Mouse (Mus musculus) erythroblast, embryonic 14.5 days (primary cell): ENCODE measurements around the gene Ccdc71. TPM values are rescaled to one million over a fixed set of nuclear protein-coding genes. Genes with fewer than 3 reads are reported as not detected.

Experiments
- H3K27me3 ChIP-seq: 2 replicates; pipeline ENCODE4 v1.6.1; 2012; ENCODE audit warnings: inconsistent platforms; ENCODE audit not compliant: control insufficient read depth
- H3K36me3 ChIP-seq: 2 replicates; pipeline ENCODE4 v1.6.1; 2012; ENCODE audit warnings: mild to moderate bottlenecking, inconsistent platforms; ENCODE audit not compliant: control insufficient read depth
- H3K4me1 ChIP-seq: 2 replicates; pipeline ENCODE4 v1.6.1; 2012; ENCODE audit warnings: inconsistent platforms; ENCODE audit not compliant: control insufficient read depth
- H3K4me3 ChIP-seq: replicated peaks from 2 replicates; pipeline ENCODE3; 2012; ENCODE audit warnings: moderate library complexity, mild to moderate bottlenecking, inconsistent platforms
- H3K9me3 ChIP-seq: 2 replicates; pipeline ENCODE4 v1.6.1; 2012; ENCODE audit warnings: low read length, inconsistent platforms, mixed read lengths; ENCODE audit not compliant: control insufficient read depth
- GATA1 ChIP-seq: IDR thresholded peaks from 2 replicates; pipeline ENCODE4 v1.6.1; 2012; ENCODE audit warnings: low read length, inconsistent platforms, mixed read lengths
- TAL1 ChIP-seq: IDR thresholded peaks from 3 replicates; pipeline ENCODE4 v1.6.1; 2012; ENCODE audit warnings: low read length, inconsistent platforms, mixed read lengths
- polyA plus RNA-seq: library from polyadenylated mRNA; stranded (reverse); fragments of >175 nt; gene quantifications from 2 replicates; pipeline ENCODE4 v1.2.3, GENCODE M21; 2012

The Ccdc71 gene
- polyA plus RNA-seq, 1 experiment = 1.1 TPM

DNA sequence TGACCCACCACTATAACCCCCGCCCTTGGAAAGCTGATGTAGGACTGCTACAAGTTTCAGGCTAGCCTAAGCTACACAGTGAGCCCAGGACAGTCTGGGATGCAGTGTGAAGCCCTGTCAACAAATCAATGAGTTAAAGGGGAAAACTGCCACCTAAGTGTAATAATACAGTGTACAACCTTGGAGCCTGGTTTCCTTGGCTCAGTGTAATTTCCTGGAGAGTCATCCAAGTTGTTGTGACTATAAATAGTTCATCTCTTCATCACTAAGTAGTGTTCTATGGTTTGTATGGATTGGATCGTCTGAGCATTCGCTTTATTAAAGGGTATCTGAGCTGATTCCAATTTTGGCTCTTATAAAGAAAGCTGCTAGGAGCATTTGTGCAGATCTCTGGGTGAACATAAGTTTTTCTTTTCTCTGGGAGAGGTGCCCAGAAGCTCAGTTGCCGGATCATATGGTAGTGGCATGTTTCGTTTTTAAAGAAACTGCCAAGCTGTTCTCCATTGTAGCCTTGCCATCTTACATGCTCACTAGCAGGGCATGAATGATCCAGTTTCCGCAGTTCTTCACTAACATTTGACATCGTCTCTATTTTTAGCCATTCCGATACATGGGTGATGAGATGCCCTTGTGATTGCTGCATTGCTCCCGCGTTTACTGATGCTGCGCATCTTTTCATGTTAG lies 18.9 kb upstream of the Ccdc71 start:
- H3K4me1 ChIP-seq = no peaks in the 10 kb centered on the region
- no peak overlapping the region for H3K4me3 ChIP-seq
- H3K27me3 ChIP-seq = peaks cover 17% of the 10 kb centered on the region
- TF ChIP-seq TAL1 (no peak), GATA1 (no peak)
- no peaks in the 10 kb centered on the region for H3K36me3 ChIP-seq
- H3K9me3 ChIP-seq = no peaks in the 10 kb centered on the region

DNA sequence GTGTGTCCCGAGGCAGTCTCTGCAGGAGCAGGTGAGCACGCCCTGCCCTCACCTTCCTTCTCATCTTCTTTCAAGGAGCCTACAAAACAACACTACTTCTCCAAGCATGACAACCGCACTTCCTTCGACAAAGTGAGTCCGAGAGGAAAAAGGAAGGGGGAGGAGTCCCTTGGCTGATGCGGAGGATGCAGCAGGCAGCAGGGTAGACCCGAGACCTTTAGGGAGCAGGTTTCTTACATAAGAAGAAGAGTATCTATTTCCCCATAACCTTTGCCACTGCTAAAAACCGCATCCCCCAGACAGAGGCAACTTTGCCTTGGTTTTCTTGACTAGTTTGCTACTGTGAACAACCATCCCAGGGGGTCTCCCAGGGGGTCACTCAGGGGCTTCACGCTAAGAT lies 15.2 kb upstream of the Ccdc71 start:
- no peak overlapping the region for H3K4me3 ChIP-seq
- no peak for TF ChIP-seq TAL1
- TF ChIP-seq GATA1 = no peak
- peaks cover 27% of the 10 kb centered on the region for H3K36me3 ChIP-seq
- no peaks in the 10 kb centered on the region for H3K9me3 ChIP-seq
- H3K27me3 ChIP-seq = peaks cover 8% of the 10 kb centered on the region
- H3K4me1 ChIP-seq = peaks cover 21% of the 10 kb centered on the region

DNA sequence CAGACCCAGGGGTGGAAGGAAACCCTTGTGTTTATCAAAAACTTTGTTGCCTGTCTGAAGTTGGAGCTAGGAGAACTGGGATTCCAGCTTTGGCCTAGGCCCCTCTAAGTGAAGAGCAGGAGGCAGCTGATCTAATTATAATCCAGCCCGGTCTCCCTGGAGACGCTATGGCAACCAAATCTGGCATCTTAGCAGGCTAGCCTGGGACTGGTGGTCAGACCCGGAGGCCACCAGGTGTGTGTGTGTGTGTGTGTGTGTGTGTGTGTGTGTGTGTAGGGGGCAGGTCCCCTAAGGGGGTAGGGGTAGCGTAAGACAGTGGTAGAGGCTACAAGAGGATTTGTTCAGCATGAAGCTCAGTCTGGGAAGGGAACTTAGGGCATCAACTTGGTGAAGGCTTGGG lies 10.5 kb upstream of the Ccdc71 start:
- TF ChIP-seq GATA1 (no peak), TAL1 (no peak)
- peak overlapping the region; percentile 71 for H3K4me3 ChIP-seq
- H3K4me1 ChIP-seq = peaks cover 63% of the 10 kb centered on the region
- H3K36me3 ChIP-seq = peaks cover 30% of the 10 kb centered on the region
- H3K9me3 ChIP-seq = peaks cover 2% of the 10 kb centered on the region; the same call in 1 of the 2 replicates
- H3K27me3 ChIP-seq = peaks cover 3% of the 10 kb centered on the region

DNA sequence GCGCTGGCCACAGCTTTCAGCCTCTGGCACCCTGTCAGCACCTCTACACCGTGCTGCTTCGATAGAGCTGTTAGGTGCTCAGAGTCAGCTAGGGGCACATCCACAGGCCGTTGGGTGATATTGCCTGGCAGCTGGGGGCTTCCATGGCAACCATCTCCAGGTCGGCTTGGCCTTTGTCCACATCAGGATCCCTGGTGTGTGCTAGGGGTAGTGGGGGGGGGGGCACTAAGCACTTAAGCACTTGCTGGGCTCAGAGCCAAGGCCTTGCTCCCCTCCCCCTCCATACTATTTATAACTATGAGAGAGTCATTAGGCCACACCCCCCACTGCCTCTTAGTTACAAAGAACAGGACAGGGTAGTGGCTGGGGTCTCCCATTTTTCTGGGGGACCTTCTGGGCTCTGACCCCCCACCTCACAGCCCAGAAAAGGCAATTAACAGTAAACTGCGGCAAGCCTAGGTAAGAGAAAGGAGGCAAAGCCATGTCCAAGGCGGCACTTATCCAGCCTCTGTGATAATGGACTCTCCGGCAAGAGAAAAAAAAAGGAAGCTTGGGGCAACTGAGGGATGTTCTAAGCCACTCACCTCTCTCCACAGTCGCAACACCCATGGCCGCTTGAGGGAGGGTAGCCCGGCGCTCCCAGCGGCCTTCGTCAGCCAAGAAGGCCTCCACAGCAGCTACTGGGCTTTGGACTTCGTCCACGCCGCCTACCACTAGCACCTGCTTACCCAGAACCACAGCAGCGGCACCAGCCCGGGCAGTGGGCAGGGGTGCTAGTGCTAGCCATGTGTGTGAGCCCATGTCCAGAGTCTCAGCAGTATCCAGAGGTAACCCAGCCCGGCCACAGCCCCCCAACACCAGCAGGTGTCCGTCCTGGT lies 9.8 kb upstream of the Ccdc71 start:
- Histone ChIP-seq H3K4me1 (peaks cover 66% of the 10 kb centered on the region), H3K9me3 (peaks cover 2% of the 10 kb centered on the region; the same call in 1 of the 2 replicates), H3K4me3 (peak overlapping the region; percentile 71), H3K36me3 (peaks cover 30% of the 10 kb centered on the region), H3K27me3 (no peaks in the 10 kb centered on the region)
- TF ChIP-seq TAL1 (no peak), GATA1 (no peak)

DNA sequence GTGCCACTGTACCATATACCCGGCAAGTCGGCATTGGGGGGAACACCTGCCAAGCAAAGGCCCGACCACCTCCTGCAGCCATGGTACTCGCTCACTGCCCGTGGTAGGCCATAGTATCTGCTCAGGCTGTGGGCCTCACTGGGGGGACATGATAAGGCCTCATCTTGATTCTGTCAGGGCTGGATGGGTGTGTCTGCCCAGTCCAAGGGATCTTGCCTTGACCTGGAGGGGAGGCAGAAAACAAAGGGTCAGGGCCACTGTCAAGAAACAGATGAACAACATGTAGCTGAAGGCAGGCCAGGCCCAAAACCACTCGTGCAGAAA lies 9.2 kb upstream of the Ccdc71 start:
- Histone ChIP-seq H3K27me3 (no peaks in the 10 kb centered on the region), H3K4me1 (peaks cover 72% of the 10 kb centered on the region), H3K36me3 (peaks cover 30% of the 10 kb centered on the region), H3K9me3 (peaks cover 2% of the 10 kb centered on the region; the same call in 1 of the 2 replicates), H3K4me3 (peak overlapping the region; percentile 71)
- peak; percentile 36; the same call in 2 of the 3 replicates for TF ChIP-seq TAL1
- 0 out of 2 replicates have a peak, but pooled peaks have one; percentile 32 for TF ChIP-seq GATA1

DNA sequence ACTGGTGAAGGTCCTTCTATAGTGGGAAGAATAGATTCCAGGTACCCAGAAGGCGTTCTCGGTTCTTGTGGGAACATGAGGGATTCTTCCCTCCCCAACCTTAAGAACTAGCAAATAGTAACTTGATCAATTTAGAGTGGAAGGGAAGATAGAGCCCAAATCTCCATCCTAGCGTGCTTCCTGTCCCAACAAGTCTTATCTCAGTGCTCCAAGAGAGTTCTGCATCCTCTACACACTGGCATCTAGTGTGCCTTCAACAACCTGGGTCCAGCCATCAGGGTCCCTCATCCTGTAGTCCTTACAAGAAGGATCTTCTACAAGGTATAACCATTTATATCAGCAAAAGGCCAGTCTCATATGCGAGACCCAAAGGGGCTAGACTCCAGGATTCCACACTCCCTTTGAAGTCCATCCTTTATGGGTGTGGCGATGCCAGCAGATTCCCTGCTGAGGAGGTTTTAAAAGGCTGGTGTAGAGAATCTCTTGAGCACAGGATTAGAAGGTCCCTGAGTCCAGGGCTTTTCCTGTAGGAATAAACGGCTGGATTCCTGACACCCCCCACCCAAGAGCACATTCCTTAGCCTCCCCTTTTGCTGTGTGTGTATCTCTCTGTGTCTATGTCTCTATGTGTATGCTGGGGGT lies 8.7 kb upstream of the Ccdc71 start:
- TF ChIP-seq TAL1 = no peak
- no peak for TF ChIP-seq GATA1
- Histone ChIP-seq H3K27me3 (no peaks in the 10 kb centered on the region), H3K4me1 (peaks cover 76% of the 10 kb centered on the region), H3K4me3 (peak overlapping the region; percentile 71), H3K36me3 (peaks cover 30% of the 10 kb centered on the region), H3K9me3 (peaks cover 2% of the 10 kb centered on the region; the same call in 1 of the 2 replicates)

DNA sequence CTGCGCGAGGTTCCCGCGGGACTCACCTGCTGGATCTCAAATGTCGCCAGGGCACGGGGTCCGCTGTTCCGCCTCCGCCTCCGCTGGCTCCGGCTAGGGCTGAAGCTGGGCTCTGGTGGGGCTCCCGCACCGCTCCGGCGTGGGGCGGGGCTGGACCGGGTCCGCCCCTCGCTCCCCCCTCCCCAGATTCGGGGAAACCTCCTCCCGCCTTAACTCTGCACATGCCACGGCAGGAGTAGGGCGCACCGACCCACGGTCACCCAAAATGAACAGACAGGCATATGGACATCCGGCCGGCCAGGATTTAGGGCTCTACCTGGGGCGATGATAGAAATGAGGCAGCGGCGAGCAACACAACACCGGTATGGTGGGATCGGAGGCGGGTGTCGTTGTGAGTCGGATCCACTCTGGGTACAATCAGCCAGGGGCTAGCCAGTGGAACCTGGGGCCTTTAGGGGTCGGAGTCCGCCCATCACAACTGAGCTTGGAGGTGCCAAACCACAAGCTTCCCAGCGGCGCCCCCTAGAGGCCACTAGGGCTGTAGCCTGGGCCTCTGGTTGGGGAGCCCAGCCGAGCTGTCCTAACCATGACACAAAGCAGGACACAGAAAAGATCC lies 7.9 kb upstream of the Ccdc71 start:
- Histone ChIP-seq H3K36me3 (peaks cover 30% of the 10 kb centered on the region), H3K27me3 (no peaks in the 10 kb centered on the region), H3K9me3 (peaks cover 2% of the 10 kb centered on the region; the same call in 1 of the 2 replicates), H3K4me1 (peaks cover 76% of the 10 kb centered on the region), H3K4me3 (peak overlapping the region; percentile 71)
- TF ChIP-seq GATA1 = no peak
- TF ChIP-seq TAL1 = no peak

DNA sequence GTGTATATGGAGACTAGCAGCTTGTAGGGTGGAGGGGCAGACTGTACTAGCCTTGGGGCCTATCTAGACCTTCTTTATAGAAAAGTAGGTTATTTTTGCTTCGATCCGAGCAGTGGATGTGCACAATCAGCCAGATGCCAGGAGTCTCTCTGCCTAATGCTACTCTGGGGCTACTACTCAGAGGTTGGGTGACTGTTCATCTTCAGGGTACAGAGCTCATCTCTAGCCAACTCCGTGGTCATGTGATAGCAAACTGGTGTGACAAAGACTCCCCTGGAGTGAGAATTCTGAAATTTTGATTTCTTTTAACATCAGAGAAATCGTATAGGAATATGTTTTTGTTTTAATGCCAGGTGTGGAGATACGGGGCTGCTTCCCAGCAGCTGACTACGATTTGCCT lies 7.4 kb upstream of the Ccdc71 start:
- H3K4me1 ChIP-seq = peaks cover 77% of the 10 kb centered on the region
- no peaks in the 10 kb centered on the region for H3K27me3 ChIP-seq
- H3K9me3 ChIP-seq = peaks cover 2% of the 10 kb centered on the region; the same call in 1 of the 2 replicates
- H3K36me3 ChIP-seq = peaks cover 25% of the 10 kb centered on the region
- TF ChIP-seq TAL1 (no peak), GATA1 (no peak)
- peak overlapping the region; percentile 71 for H3K4me3 ChIP-seq
